Mouse (Mus musculus) forebrain, embryonic 12.5 days (tissue): ENCODE results near the gene Tmprss5. TPM values are rescaled to one million over a fixed set of nuclear protein-coding genes. Genes with fewer than 3 reads are reported as not detected.

Experiments
- ATAC-seq: fragments of 200-750 bp; cut with Nextera tagmentation; 2 replicates; pipeline ENCODE4 v1.8.0; 2017; ENCODE audit warnings: moderate TSS enrichment; ENCODE audit not compliant: low FRiP score
- H3K27ac ChIP-seq: fragments of 300-500 bp; sonication (generic); 2 replicates; pipeline ENCODE4 v1.5.1; 2016; ENCODE audit warnings: mild to moderate bottlenecking
- H3K27me3 ChIP-seq: fragments of 300-500 bp; sonication (generic); 2 replicates; pipeline ENCODE4 v1.6.1; 2016; ENCODE audit warnings: mild to moderate bottlenecking
- H3K36me3 ChIP-seq: fragments of 300-500 bp; sonication (generic); replicated peaks from 2 replicates; pipeline ENCODE4 v1.6.1; 2016; ENCODE audit warnings: mild to moderate bottlenecking
- H3K4me1 ChIP-seq: fragments of 300-500 bp; sonication (generic); 2 replicates; pipeline ENCODE4 v1.6.1; 2016
- H3K4me2 ChIP-seq: fragments of 300-500 bp; sonication (generic); 2 replicates; pipeline ENCODE4 v1.6.1; 2016; ENCODE audit warnings: mild to moderate bottlenecking, moderate library complexity
- H3K4me3 ChIP-seq: fragments of 300-500 bp; sonication (generic); replicated peaks from 2 replicates; pipeline ENCODE4 v1.5.1; 2016; ENCODE audit warnings: mild to moderate bottlenecking
- H3K9ac ChIP-seq: fragments of 300-500 bp; sonication (generic); 2 replicates; pipeline ENCODE4 v1.6.1; 2016; ENCODE audit warnings: mild to moderate bottlenecking
- H3K9me3 ChIP-seq: fragments of 300-500 bp; sonication (generic); 2 replicates; pipeline ENCODE4 v1.6.1; 2016
- WGBS: fragments of 180-500 bp; shearing (Covaris S2); methylation state at CpG from one replicate; pipeline ENCODE4 v1.1.7; 2016; 5-methylcytosine and 5-hydroxymethylcytosine counted together
- polyA plus RNA-seq: library from polyadenylated mRNA; unstranded; fragments of >200 nt; fragmentation: Nextera tagmentation; extraction: Ambion mirVana; gene quantifications from 2 replicates; pipeline ENCODE4 v1.2.1, GENCODE M21; 2016

Gene Tmprss5
- 1.3 and 1.5 TPM in 2 replicates for polyA plus RNA-seq

DNA sequence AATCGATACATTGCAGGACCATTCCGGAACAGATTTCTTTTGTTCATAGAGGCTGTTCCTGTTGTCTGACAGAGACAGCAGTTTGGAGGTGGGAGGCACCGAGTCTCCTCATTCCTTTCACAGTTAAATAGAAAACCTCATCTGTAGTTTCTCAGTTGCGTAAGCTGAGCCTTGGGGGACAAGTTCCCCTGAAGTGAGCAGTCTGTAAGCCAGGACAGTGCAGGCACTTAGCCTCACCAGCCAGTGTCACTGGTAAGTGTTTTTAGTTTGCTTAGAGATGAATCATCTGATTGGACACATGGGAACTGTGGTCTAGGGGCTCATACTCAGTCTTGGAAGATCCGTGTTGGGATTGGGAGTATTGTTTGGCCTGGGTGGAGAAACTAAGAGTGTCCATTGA is at the start of gene Tmprss5:
Tmprss5 (plus strand) TSS at position 154 of the 400 bp plus-strand sequence.
- Histone ChIP-seq H3K4me1 (no peaks in the 10 kb centered on the region; the same call in 1 of the 2 replicates), H3K36me3 (peaks cover 38% of the 10 kb centered on the region), H3K9me3 (no peaks in the 10 kb centered on the region), H3K9ac (no peak within 1 kb of the TSS), H3K4me2 (no peak within 1 kb of the TSS), H3K27me3 (no peaks in the 10 kb centered on the region), H3K4me3 (no peak within 1 kb of the TSS), H3K27ac (no peak within 1 kb of the TSS)
- ATAC-seq, result no peak
- WGBS, result 64% methylated on average over 5 of the region's 5 CpGs

DNA sequence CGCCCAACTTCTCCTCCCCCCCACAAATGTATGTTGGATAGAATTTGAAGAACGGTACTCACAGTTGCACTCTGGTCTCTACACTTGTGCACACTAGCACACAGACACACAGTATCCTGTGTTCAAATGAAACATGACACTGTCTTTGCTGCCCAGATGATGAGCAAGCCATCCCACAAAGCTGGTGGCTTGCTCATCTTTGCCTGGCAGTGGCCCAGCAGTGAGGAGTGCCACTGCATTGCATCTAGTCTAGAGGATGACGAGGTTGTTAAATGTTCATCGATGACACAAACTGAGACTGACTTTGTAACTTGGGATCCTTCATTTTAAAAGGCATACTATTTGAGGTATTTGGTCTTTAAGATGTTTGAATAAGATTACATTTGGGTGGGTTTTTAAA is 46.3 kb upstream of the Tmprss5 start:
- no peaks in the 10 kb centered on the region for H3K27me3 ChIP-seq
- H3K9ac ChIP-seq, result no peak overlapping the region
- no peaks in the 10 kb centered on the region for H3K4me1 ChIP-seq
- H3K27ac ChIP-seq, result no peak overlapping the region
- H3K4me2 ChIP-seq, result no peak overlapping the region
- H3K4me3 ChIP-seq, result no peak overlapping the region
- WGBS, result 96% methylated on average over 4 of the region's 4 CpGs
- ATAC-seq, result no peak
- H3K36me3 ChIP-seq, result peaks cover 85% of the 10 kb centered on the region
- H3K9me3 ChIP-seq, result no peaks in the 10 kb centered on the region

DNA sequence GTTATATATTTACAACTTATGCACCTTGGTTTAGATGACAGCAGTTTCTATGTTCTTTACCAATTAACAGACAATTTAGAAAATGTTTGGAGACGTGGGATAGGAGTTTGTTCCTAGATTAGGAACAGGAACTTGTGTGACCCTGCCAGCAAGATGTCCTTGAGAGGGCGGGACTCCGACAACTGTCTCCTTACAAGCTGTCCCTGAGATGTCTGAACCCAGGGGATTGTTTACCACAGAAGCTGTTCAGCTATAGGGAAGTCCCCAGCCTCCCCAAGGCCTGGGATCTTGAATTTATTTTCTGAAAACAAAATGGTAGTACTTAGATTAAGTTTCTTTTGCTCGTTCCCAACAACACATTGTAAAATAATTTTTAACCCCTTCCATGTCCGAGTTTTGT is 30.2 kb upstream of the Tmprss5 start:
- H3K27ac ChIP-seq, result no peak overlapping the region
- peaks cover under 1% of the 10 kb centered on the region; the same call in 1 of the 2 replicates for H3K4me1 ChIP-seq
- 78% methylated on average over 5 of the region's 5 CpGs for WGBS
- no peak for ATAC-seq
- no peaks in the 10 kb centered on the region for H3K36me3 ChIP-seq
- no peak overlapping the region for H3K4me3 ChIP-seq
- no peak overlapping the region for H3K9ac ChIP-seq
- no peaks in the 10 kb centered on the region for H3K27me3 ChIP-seq
- H3K9me3 ChIP-seq, result no peaks in the 10 kb centered on the region
- H3K4me2 ChIP-seq, result no peak overlapping the region

DNA sequence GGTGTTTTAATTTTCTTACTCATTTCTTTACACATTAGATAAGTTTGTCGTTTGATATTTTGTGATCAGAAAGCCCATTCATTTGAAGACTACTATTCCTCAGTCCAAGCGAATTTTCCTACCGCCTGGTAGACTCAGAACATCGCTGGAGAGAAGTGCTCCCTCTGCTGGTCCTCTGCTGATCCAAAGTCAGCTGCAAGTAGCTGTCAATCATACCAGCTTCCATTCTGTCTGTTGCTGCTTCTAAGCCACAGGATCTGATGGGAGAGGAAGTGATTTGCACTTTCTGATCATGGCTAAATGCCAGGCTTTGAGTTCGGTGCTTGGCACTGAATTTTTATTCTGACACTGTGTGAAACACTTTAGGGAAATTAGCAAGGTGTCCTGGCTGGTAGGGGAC is 29.7 kb upstream of the Tmprss5 start:
- WGBS, result 19% methylated on average over 5 of the region's 5 CpGs
- Histone ChIP-seq H3K4me3 (no peak overlapping the region), H3K9ac (no peak overlapping the region), H3K4me1 (peaks cover 5% of the 10 kb centered on the region), H3K27ac (no peak overlapping the region), H3K27me3 (no peaks in the 10 kb centered on the region), H3K36me3 (no peaks in the 10 kb centered on the region), H3K9me3 (no peaks in the 10 kb centered on the region), H3K4me2 (no peak overlapping the region)
- no peak for ATAC-seq

DNA sequence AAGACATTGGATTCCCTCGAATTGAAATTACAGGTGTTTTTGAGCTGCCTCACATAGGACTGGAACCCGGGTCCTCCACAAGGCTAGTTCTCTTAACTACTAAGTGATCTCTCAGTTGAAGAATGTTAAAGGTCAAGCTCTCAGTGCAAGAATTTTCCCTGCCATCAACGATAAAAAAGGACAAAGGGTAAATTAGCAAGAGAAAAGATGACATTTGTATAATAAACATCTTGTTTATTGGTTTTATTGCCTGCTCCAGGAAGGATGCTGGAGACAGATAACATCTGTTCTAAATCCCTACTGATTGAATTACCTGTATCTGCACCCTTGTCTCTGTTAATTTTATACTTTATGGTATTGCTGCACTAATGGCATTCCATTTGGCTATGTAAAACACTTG is 27.0 kb upstream of the Tmprss5 start:
- H3K9me3 ChIP-seq, result no peaks in the 10 kb centered on the region
- no peak overlapping the region for H3K27ac ChIP-seq
- H3K27me3 ChIP-seq, result no peaks in the 10 kb centered on the region
- no peak overlapping the region for H3K4me2 ChIP-seq
- H3K9ac ChIP-seq, result no peak overlapping the region
- ATAC-seq, result no peak
- H3K4me3 ChIP-seq, result no peak overlapping the region
- peaks cover 12% of the 10 kb centered on the region for H3K4me1 ChIP-seq
- WGBS, result 84% methylated on average over 3 of the region's 3 CpGs
- H3K36me3 ChIP-seq, result peaks cover 10% of the 10 kb centered on the region

DNA sequence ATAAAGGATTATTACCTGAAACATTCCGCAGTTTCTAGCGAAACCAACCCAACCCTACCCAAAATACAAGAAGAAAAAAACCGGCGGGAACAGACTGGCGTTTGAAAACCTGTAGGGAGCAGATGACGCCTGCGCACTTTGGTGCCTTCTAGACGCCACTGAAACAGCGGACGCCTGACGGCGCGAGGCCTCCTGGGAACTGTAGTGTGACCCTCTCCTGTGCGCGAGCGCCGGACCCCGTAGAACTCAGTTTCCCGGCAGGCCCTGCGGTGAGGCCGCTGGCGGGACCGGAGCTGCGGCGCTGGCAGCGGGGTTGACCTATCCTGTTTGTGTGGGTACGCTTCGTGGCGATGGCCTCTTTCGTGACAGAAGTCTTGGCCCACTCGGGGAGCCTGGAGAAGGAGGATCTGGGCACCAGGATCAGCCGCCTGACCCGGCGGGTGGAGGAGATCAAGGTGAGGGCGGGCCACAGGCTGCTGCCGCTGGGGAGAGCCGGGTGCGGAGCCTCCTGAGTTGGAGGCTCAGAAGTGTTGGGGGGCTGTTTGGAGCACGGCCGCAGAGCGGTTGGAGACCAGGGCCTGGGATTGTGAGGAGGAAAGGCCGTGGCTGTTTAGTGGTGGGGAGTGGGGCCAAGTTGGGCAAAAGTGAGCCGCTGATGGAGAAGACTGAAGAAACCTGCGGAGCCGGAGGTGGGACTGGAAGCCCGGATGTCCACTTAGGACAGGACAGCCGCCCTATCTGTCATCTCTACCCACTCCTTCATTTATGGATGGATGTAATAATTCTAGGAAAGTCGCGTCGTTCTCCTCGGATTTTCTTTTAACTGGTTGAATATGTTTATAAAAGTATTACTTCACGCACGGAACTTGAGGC is 25.5 kb upstream of the Tmprss5 start, which contains the start of gene Zw10:
Zw10 (plus strand) TSS at position 281 of the 873 bp plus-strand sequence.
- Histone ChIP-seq H3K4me3 (peak within 1 kb of the TSS; percentile 83), H3K9ac (peak within 1 kb of the TSS; percentile 86), H3K27ac (no peak within 1 kb of the TSS), H3K4me1 (peaks cover 12% of the 10 kb centered on the region), H3K27me3 (no peaks in the 10 kb centered on the region), H3K4me2 (peak within 1 kb of the TSS; percentile 62), H3K36me3 (peaks cover 14% of the 10 kb centered on the region), H3K9me3 (no peaks in the 10 kb centered on the region)
- ATAC-seq, result peak; percentile 99
- 1% methylated on average over 53 of the region's 53 CpGs for WGBS

DNA sequence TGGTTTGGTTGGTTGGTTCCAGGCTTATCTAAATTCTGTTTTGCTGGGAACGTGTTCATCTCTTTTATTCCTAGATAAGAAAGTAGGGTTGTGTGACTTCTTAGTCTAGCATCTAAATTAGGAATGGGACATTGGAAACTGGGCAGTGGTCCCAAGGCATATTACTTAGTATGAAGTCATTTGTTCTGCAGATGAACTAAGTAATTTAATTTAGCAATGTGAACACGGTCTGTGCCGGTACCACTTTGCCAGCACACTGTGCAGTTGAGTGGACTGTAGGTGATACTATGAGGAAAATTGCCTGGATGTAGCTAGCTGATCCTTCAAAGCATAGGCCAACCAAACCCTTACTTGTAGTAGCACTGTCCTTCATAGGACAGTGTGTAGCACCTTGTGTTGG is 4.2 kb upstream of the Tmprss5 start:
- ATAC-seq, result no peak
- no peak overlapping the region for H3K4me2 ChIP-seq
- H3K4me3 ChIP-seq, result no peak overlapping the region
- H3K36me3 ChIP-seq, result peaks cover 77% of the 10 kb centered on the region
- H3K27ac ChIP-seq, result no peak overlapping the region
- WGBS, result 94% methylated on average over 3 of the region's 3 CpGs
- H3K27me3 ChIP-seq, result no peaks in the 10 kb centered on the region
- no peak overlapping the region for H3K9ac ChIP-seq
- no peaks in the 10 kb centered on the region for H3K9me3 ChIP-seq
- H3K4me1 ChIP-seq, result no peaks in the 10 kb centered on the region; the same call in 1 of the 2 replicates

DNA sequence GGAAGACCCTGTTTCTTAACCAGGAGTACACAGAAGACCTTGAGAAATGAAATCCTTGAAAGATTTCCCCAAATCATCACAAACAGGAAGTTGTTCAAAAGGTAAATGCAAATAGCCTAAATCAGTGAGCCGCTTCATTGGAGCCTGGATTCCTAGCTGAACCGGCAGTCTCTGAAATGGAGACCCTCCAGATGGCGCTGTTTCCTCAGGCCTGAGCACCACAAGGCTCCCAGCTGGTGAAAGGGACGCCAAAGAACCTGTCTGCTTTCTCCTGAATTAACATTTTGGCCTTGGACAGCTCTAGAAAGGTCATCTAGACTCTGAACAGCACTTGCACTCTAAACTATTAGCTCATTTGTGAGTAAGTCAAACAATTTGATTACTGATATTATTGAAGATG is 501 bp downstream of the Tmprss5 start:
- 10% methylated on average over 4 of the region's 4 CpGs for WGBS
- no peak overlapping the region for H3K9ac ChIP-seq
- ATAC-seq, result no peak

DNA sequence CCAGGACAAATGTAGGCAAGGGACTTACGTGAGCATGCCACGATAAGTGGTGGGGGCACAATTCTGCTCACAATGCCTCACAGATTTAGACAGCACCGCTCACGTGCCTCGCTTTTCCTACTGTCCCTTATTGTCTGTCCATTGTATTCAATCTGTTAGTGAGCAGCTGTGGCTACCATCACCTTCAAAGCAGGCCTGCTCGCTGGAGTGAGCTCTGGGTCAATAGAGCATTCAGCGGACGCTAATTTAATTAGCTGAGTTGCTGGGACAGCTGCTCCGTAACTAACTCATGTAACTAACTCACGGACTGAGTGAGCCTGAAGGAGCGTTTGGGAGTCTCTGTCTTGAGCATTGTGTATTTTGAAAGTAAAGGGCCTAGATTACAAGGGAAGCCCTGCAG is 6.3 kb downstream of the Tmprss5 start:
- no peak overlapping the region for H3K4me2 ChIP-seq
- H3K27ac ChIP-seq, result no peak overlapping the region
- ATAC-seq, result 0 out of 2 replicates have a peak, but pooled peaks have one; percentile 60
- no peak overlapping the region for H3K4me3 ChIP-seq
- H3K4me1 ChIP-seq, result peaks cover 7% of the 10 kb centered on the region; the same call in 1 of the 2 replicates
- H3K27me3 ChIP-seq, result no peaks in the 10 kb centered on the region
- WGBS, result 7% methylated on average over 11 of the region's 11 CpGs
- H3K9me3 ChIP-seq, result no peaks in the 10 kb centered on the region
- no peak overlapping the region for H3K9ac ChIP-seq
- no peaks in the 10 kb centered on the region for H3K36me3 ChIP-seq

More for the DNA sequence above, 501 bp downstream of the Tmprss5 start:
- no peak overlapping the region for H3K4me2 ChIP-seq
- no peak overlapping the region for H3K27ac ChIP-seq
- H3K36me3 ChIP-seq, result peaks cover 37% of the 10 kb centered on the region
- no peak overlapping the region for H3K4me3 ChIP-seq
- H3K9me3 ChIP-seq, result no peaks in the 10 kb centered on the region
- H3K4me1 ChIP-seq, result no peaks in the 10 kb centered on the region; the same call in 1 of the 2 replicates
- H3K27me3 ChIP-seq, result no peaks in the 10 kb centered on the region

DNA sequence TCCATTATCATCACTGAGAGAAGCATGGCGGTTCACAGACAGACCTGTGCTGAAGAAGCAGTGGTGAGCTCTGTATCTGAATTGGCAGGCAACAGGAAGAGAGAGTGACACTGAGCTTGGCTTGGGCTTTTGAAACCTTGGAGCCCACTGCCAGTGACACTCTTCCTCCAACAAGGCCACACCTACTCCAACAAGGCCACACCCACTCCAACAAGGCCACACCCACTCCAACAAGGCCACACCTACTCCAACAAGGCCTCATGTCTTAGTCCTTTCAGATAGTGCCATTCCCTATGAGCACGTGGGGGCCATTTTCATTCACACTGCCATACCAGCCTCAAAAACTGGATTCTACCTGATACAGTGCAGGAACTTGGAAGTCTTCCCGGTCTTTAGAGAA is 17.8 kb downstream of the Tmprss5 start:
- Histone ChIP-seq H3K27me3 (no peaks in the 10 kb centered on the region), H3K4me2 (no peak overlapping the region), H3K4me1 (peaks cover 12% of the 10 kb centered on the region), H3K27ac (no peak overlapping the region), H3K36me3 (no peaks in the 10 kb centered on the region), H3K9ac (no peak overlapping the region), H3K9me3 (no peaks in the 10 kb centered on the region), H3K4me3 (no peak overlapping the region)
- 96% methylated on average over 3 of the region's 3 CpGs for WGBS
- ATAC-seq, result no peak

DNA sequence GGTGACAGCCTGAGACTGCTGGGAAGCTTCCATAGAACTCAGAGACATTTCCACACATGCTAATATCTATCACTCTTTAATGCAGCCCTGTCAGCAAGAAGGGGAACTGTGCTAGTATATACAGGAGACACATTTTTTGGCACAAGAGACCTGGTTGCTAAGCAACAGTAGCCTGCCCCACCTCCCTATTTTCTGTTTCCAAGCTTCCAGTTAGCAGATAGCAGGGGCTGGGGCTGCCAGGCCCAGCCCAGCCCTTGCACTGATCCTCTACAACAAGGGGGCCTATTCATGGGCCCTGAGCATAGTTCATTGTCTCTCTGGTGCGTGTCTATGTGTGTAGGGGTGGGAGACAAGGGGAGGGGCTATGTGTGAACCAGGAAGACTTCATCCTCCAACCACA is 21.3 kb downstream of the Tmprss5 start:
- no peaks in the 10 kb centered on the region for H3K36me3 ChIP-seq
- WGBS, result 6% methylated on average over 1 of the region's 1 CpGs
- no peak overlapping the region for H3K4me2 ChIP-seq
- H3K27me3 ChIP-seq, result no peaks in the 10 kb centered on the region
- ATAC-seq, result peak; percentile 87
- H3K9ac ChIP-seq, result no peak overlapping the region
- 0 out of 2 replicates have a peak overlapping the region, but pooled peaks have one; percentile 5 for H3K27ac ChIP-seq
- H3K4me1 ChIP-seq, result peaks cover 12% of the 10 kb centered on the region
- H3K4me3 ChIP-seq, result no peak overlapping the region
- H3K9me3 ChIP-seq, result no peaks in the 10 kb centered on the region

DNA sequence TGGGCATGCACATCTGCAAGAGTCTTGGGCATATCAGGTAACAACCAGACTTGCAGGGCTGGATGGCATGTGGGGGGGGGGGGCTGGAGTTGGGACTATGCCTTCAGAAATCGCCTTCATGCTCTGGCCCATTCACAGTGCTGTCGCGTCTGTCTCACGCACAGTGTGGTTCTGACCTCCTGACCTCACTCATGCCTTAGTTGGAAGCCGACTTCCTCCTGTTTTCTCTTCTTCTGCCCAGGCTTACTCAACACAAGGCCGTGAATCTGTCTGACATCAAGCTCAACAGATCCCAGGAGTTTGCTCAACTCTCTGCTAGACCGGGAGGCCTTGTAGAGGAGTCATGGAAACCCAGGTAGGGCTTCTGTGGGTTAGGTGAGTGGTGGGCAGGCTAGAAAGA is 28.0 kb downstream of the Tmprss5 start:
- Histone ChIP-seq H3K36me3 (no peaks in the 10 kb centered on the region), H3K4me3 (no peak overlapping the region), H3K27me3 (0 out of 2 replicates have a peak, but pooled peaks cover under 1% of the 10 kb centered on the region), H3K4me2 (no peak overlapping the region), H3K4me1 (peaks cover 11% of the 10 kb centered on the region), H3K9me3 (no peaks in the 10 kb centered on the region), H3K27ac (no peak overlapping the region), H3K9ac (no peak overlapping the region)
- ATAC-seq, result no peak
- WGBS, result 59% methylated on average over 7 of the region's 7 CpGs
